Comparison of ENCODE assay signal across 8 mouse cellular contexts in the genomic region with DNA sequence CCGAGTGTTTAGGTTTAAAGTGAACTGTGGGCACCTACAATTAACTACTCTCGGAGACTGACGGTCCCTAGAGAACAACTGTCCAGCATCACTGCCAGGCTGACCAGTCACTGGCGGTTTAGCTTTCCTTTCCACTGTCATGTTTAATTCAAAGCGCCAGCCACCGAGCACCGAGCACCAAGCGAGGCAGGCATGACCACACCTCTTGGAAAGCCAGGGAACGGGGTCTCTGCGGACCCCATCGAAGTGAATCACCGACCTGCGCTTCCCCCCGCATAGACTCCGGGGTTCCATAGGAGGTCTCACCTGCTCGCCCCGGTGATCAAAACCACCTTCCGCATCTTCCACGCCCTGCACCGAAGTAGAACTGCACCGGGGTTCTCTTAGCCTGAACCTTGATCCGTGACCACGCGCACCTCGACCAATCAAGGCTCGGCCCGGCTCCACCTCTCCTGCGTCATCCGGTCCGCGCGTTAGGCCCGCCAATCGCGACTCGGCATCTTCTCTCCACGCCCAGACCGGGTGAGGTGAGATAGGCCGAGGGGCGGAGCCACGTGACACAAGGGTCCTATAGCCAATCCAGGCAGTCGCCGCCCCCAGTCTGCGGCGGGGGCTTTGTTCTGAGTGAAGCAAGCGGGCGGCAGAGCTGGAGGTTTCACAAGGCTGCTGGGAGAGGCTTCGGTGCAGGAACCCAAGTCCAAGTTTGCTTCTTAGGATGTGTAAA. TPM values are rescaled to one million over a fixed set of nuclear protein-coding genes. Genes with fewer than 3 reads are reported as not detected.
A peak's percentile ranks its signal among the peaks of the same experiment; 100 is the strongest.
DNase-seq lines count a peak whose midpoint lies in the region; ATAC-seq and TF ChIP-seq lines count a peak whose summit lies in the region.

A gene (minus strand): TSS at position 450 of the 724 bp plus-strand sequence.

- 1% methylated on average over 48 of the region's 48 CpGs for WGBS in bone marrow, adult 2 months
- WGBS in embryonic facial prominence, embryonic 15.5 days, result under 1% methylated on average over 48 of the region's 48 CpGs
- 1% methylated on average over 46 of the region's 48 CpGs for WGBS in limb, embryonic 14.5 days
- under 1% methylated on average over 48 of the region's 48 CpGs for WGBS in midbrain, postnatal 0 days

- no peak for TF ChIP-seq CTCF in bone marrow, adult 2 months (IDR thresholded peaks at IDR 0.05; ENCODE audit: control insufficient read depth, insufficient read depth, low read length)
- no peak for TF ChIP-seq CTCF in midbrain, postnatal 0 days (IDR thresholded peaks at IDR 0.05)

- no peaks in the 10 kb centered on the region for H3K9me3 ChIP-seq in embryonic facial prominence, embryonic 15.5 days (replicated peaks)
- H3K9me3 ChIP-seq in limb, embryonic 14.5 days (ENCODE audit: control insufficient read depth, low read length), result no peaks in the 10 kb centered on the region
- H3K9me3 ChIP-seq in midbrain, postnatal 0 days (ENCODE audit: low read length), result no peaks in the 10 kb centered on the region

- H3K27ac ChIP-seq in bone marrow, adult 2 months (ENCODE audit: control insufficient read depth, insufficient read depth, low read depth, low read length, poor library complexity), result no peak within 1 kb of the TSS
- H3K27ac ChIP-seq in embryonic facial prominence, embryonic 15.5 days (replicated peaks), result peak within 1 kb of the TSS; percentile 92
- peak within 1 kb of the TSS; percentile 76 for H3K27ac ChIP-seq in limb, embryonic 14.5 days (replicated peaks; ENCODE audit: low read depth, low read length)
- peak within 1 kb of the TSS; percentile 28; the same call in 1 of the 2 replicates for H3K27ac ChIP-seq in midbrain, postnatal 0 days (ENCODE audit: low read depth, low read length)

- peak; percentile 100 for ATAC-seq in embryonic facial prominence, embryonic 15.5 days (ENCODE audit: insufficient number of reproducible peaks, low FRiP score, low TSS enrichment, low read depth)
- ATAC-seq in limb, embryonic 14.5 days (ENCODE audit: low FRiP score, low read depth), result peak; percentile 100
- ATAC-seq in midbrain, postnatal 0 days (ENCODE audit: low FRiP score), result peak; percentile 100

- H3K4me2 ChIP-seq in embryonic facial prominence, embryonic 15.5 days (replicated peaks), result peak within 1 kb of the TSS; percentile 83
- peak within 1 kb of the TSS; percentile 82 for H3K4me2 ChIP-seq in limb, embryonic 14.5 days (replicated peaks; ENCODE audit: low read depth, low read length, severe bottlenecking)
- peak within 1 kb of the TSS; percentile 65 for H3K4me2 ChIP-seq in midbrain, postnatal 0 days (ENCODE audit: low read depth, low read length, poor library complexity, severe bottlenecking)

- H3K27me3 ChIP-seq in embryonic facial prominence, embryonic 15.5 days, result no peaks in the 10 kb centered on the region
- H3K27me3 ChIP-seq in limb, embryonic 14.5 days (ENCODE audit: control insufficient read depth, insufficient read depth, low read length), result no peaks in the 10 kb centered on the region
- H3K27me3 ChIP-seq in midbrain, postnatal 0 days (ENCODE audit: insufficient read depth, low read length), result no peaks in the 10 kb centered on the region

- peaks cover 21% of the 10 kb centered on the region; the same call in 1 of the 2 replicates for H3K36me3 ChIP-seq in embryonic facial prominence, embryonic 15.5 days
- peaks cover 20% of the 10 kb centered on the region for H3K36me3 ChIP-seq in limb, embryonic 14.5 days (ENCODE audit: control insufficient read depth, insufficient read depth, low read length)
- peaks cover 7% of the 10 kb centered on the region; the same call in 1 of the 2 replicates for H3K36me3 ChIP-seq in midbrain, postnatal 0 days (ENCODE audit: insufficient read depth, low read length)

- peak within 1 kb of the TSS; percentile 73 for H3K4me3 ChIP-seq in bone marrow, adult 2 months (replicated peaks; ENCODE audit: control insufficient read depth, low read depth, low read length)
- H3K4me3 ChIP-seq in embryonic facial prominence, embryonic 15.5 days (replicated peaks), result peak within 1 kb of the TSS; percentile 72
- H3K4me3 ChIP-seq in limb, embryonic 14.5 days (replicated peaks; ENCODE audit: low read length), result peak within 1 kb of the TSS; percentile 60
- H3K4me3 ChIP-seq in midbrain, postnatal 0 days (ENCODE audit: low read depth, low read length), result peak within 1 kb of the TSS; percentile 59

- no peaks in the 10 kb centered on the region for H3K4me1 ChIP-seq in bone marrow, adult 2 months (ENCODE audit: control insufficient read depth, insufficient read depth, low read length)
- H3K4me1 ChIP-seq in embryonic facial prominence, embryonic 15.5 days, result peaks cover 16% of the 10 kb centered on the region
- H3K4me1 ChIP-seq in limb, embryonic 14.5 days (ENCODE audit: control insufficient read depth, insufficient read depth, low read length), result peaks cover 11% of the 10 kb centered on the region
- peaks cover 10% of the 10 kb centered on the region; the same call in 1 of the 2 replicates for H3K4me1 ChIP-seq in midbrain, postnatal 0 days (ENCODE audit: insufficient read depth, low read length)

- H3K9ac ChIP-seq in embryonic facial prominence, embryonic 15.5 days, result peak within 1 kb of the TSS; percentile 49
- peak within 1 kb of the TSS; percentile 57 for H3K9ac ChIP-seq in limb, embryonic 14.5 days (ENCODE audit: low read depth, low read length, severe bottlenecking)
- H3K9ac ChIP-seq in midbrain, postnatal 0 days (replicated peaks; ENCODE audit: low read length, poor library complexity, severe bottlenecking), result peak within 1 kb of the TSS; percentile 47

- TF ChIP-seq POLR2A in bone marrow, adult 2 months (IDR thresholded peaks at IDR 0.05; ENCODE audit: borderline replicate concordance, control insufficient read depth, low read depth, low read length), result peak; percentile 65
- TF ChIP-seq POLR2A in limb, embryonic 14.5 days (IDR thresholded peaks at IDR 0.05; ENCODE audit: borderline replicate concordance, extremely low read depth, insufficient read depth, insufficient read length), result peak; percentile 98; the same call in 1 of the 2 replicates

- DNase-seq in 416B (ENCODE audit: low read depth), result peak; percentile 99
- peak; percentile 97 for DNase-seq in heart, adult 8-10 months (ENCODE audit: low spot score)
- peak; percentile 99 for DNase-seq in kidney, adult 9 months
- peak; percentile 99 for DNase-seq in limb, embryonic 14.5 days (ENCODE audit: low spot score)
- peak; percentile 100 for DNase-seq in midbrain, postnatal 0 days (ENCODE audit: low spot score)
- DNase-seq in spleen, postnatal 14 days (ENCODE audit: low spot score in 2 of 2), result peak; percentile 92 to 93

RNA-seq across cellular contexts. Expression of the gene that starts here (rescaled TPM):
- polyA plus RNA-seq in bone marrow, adult 2 months (2011; ENCODE audit: insufficient read depth, insufficient read length, low replicate concordance, missing spikeins), result 1.0 and 1.1 TPM in 2 replicates
- polyA plus RNA-seq in embryonic facial prominence, embryonic 15.5 days (2015; fragmentation: Nextera tagmentation; extraction: Ambion mirVana), result 20.3 and 21.5 TPM in 2 replicates
- total RNA-seq in heart, adult 8-10 months (2022), result 10 to 100 TPM; 10.5 to 15.8 (median 12.7) TPM
- polyA plus RNA-seq in limb, embryonic 14.5 days (2012; rRNA removed), result 10.7 and 13.1 TPM in 2 replicates
- polyA plus RNA-seq in limb, embryonic 14.5 days (2014; fragmentation: Nextera tagmentation; extraction: Ambion mirVana), result 14.6 and 19.2 TPM in 2 replicates
- 32.0 and 33.3 TPM in 2 replicates for total RNA-seq in midbrain, postnatal 0 days (2014; rRNA removed)
- polyA plus RNA-seq in midbrain, postnatal 0 days (2015; fragmentation: Nextera tagmentation; extraction: Ambion mirVana), result 24.8 and 27.6 TPM in 2 replicates
